Mouse (Mus musculus): Measurements from ENCODE around the gene Spem1. TPM values are rescaled to one million over a fixed set of nuclear protein-coding genes. Genes with fewer than 3 reads are reported as not detected.

The Spem1 gene
- polyA plus RNA-seq, 1 experiment from 2014 or later: 0.37 TPM

DNA sequence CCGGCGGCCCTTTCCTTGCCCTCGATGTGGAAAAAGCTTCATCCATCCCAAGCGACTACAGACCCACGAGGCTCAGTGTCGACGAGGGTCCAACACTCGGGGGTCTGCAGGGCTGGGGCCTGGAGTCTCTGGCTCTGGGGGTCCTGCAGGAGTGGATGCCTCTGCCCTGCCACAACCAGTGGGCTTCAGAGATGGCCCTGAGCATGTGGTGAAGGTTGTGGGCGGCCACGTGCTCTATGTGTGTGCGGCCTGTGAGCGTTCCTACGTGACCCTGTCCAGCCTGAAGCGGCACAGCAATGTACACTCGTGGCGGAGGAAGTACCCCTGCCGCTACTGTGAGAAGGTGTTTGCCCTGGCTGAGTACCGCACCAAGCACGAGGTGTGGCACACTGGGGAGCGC lies 45.5 kb downstream of the Spem1 start:
- H3K4me3 ChIP-seq: no peak overlapping the region
- H3K36me3 ChIP-seq (ENCODE audit: poor library complexity, severe bottlenecking): peaks cover 15% of the 10 kb centered on the region; the same call in 1 of the 2 replicates
- H3K9ac ChIP-seq: no peak overlapping the region; the same call in 1 of the 2 replicates
- ATAC-seq: no peak
- 0 out of 2 replicates have a peak, but pooled peaks cover 2% of the 10 kb centered on the region for H3K27me3 ChIP-seq
- 88% methylated on average over 20 of the region's 20 CpGs for WGBS
- H3K4me2 ChIP-seq: no peak overlapping the region
- H3K27ac ChIP-seq: no peak overlapping the region
- H3K9me3 ChIP-seq (replicated peaks): no peaks in the 10 kb centered on the region
- peaks cover 6% of the 10 kb centered on the region for H3K4me1 ChIP-seq

DNA sequence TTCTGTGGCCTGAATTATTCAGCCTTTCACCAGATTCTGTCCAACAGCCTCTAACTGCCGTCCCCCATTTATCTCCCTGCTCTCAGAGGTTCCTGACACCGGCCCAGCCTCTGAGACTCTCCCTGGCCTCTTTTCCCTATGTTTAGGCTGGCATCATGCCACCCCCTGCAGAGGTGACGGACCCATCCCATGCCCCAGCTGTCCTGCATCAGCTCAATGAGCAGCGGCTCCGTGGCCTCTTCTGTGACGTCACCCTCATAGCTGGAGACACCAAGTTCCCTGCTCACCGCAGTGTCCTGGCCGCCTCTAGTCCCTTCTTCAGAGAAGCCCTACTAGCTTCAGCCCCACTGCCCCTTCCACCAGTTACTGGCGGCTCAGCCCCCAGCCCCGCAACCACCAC lies 46.3 kb downstream of the Spem1 start:
- 76% methylated on average over 10 of the region's 10 CpGs for WGBS
- Histone ChIP-seq H3K9me3 (replicated peaks) (no peaks in the 10 kb centered on the region), H3K4me1 (peaks cover 6% of the 10 kb centered on the region), H3K27ac (no peak overlapping the region), H3K27me3 (0 out of 2 replicates have a peak, but pooled peaks cover 2% of the 10 kb centered on the region), H3K4me2 (no peak overlapping the region), H3K36me3 (ENCODE audit: poor library complexity, severe bottlenecking) (peaks cover 15% of the 10 kb centered on the region; the same call in 1 of the 2 replicates), H3K4me3 (no peak overlapping the region), H3K9ac (no peak overlapping the region)
- no peak for ATAC-seq

DNA sequence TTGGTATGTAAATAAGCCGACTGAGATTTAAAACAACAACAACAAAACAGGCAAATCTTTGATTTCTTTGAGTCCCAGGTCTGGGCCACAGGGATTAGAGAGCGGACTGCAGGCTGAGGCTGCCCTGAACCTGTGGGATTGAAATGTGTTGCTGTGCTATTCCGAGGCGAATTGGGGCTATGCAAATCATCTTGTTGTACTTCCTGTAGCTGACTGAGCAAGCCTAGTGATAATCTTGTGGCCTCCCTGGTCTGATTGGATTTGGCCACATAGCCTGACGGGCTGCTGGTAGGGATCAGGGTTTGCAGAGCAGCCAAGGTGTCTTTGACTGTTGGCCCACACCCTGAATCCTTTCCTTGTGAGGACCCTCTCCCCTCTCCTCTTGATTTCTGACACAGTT lies 47.0 kb downstream of the Spem1 start:
- H3K4me1 ChIP-seq: peaks cover 6% of the 10 kb centered on the region
- H3K4me2 ChIP-seq: no peak overlapping the region
- no peak overlapping the region for H3K4me3 ChIP-seq
- H3K36me3 ChIP-seq (ENCODE audit: poor library complexity, severe bottlenecking): peaks cover 15% of the 10 kb centered on the region; the same call in 1 of the 2 replicates
- WGBS: 56% methylated on average over 5 of the region's 5 CpGs
- ATAC-seq: no peak
- H3K27me3 ChIP-seq: 0 out of 2 replicates have a peak, but pooled peaks cover 2% of the 10 kb centered on the region
- no peak overlapping the region for H3K9ac ChIP-seq
- no peak overlapping the region for H3K27ac ChIP-seq
- no peaks in the 10 kb centered on the region for H3K9me3 ChIP-seq (replicated peaks)

Other genes starting within 250 kb of the Spem1 start
- gene Wrap53, start 241.9 kb downstream of the Spem1 start, polyA plus RNA-seq (2015; fragmentation: Nextera tagmentation; extraction: Ambion mirVana): 32.0 and 35.1 TPM in 2 replicates
- gene Trp53, start 241.8 kb downstream of the Spem1 start, polyA plus RNA-seq (2015; fragmentation: Nextera tagmentation; extraction: Ambion mirVana): 119 and 129 TPM in 2 replicates
- gene Atp1b2, start 216.2 kb downstream of the Spem1 start, polyA plus RNA-seq (2015; fragmentation: Nextera tagmentation; extraction: Ambion mirVana): 12.7 and 14.0 TPM in 2 replicates
- not detected in 2 replicates for gene Shbg, start 204.3 kb downstream of the Spem1 start, polyA plus RNA-seq (2015; fragmentation: Nextera tagmentation; extraction: Ambion mirVana)
- gene Sat2, start 200.2 kb downstream of the Spem1 start, polyA plus RNA-seq (2015; fragmentation: Nextera tagmentation; extraction: Ambion mirVana): 20.6 and 22.7 TPM in 2 replicates
- gene Fxr2, start 189.2 kb downstream of the Spem1 start, polyA plus RNA-seq (2015; fragmentation: Nextera tagmentation; extraction: Ambion mirVana): 38.7 and 42.2 TPM in 2 replicates
- not detected in 2 replicates for gene Sox15, start 166.9 kb downstream of the Spem1 start, polyA plus RNA-seq (2015; fragmentation: Nextera tagmentation; extraction: Ambion mirVana)
- gene Mpdu1, start 159.5 kb downstream of the Spem1 start, polyA plus RNA-seq (2015; fragmentation: Nextera tagmentation; extraction: Ambion mirVana): 89.4 and 95.2 TPM in 2 replicates
- 4.4 and 5.2 TPM in 2 replicates for gene Cd68, start 156.0 kb downstream of the Spem1 start, polyA plus RNA-seq (2015; fragmentation: Nextera tagmentation; extraction: Ambion mirVana)
- 654 and 701 TPM in 2 replicates for gene Eif4a1, start 149.8 kb downstream of the Spem1 start, polyA plus RNA-seq (2015; fragmentation: Nextera tagmentation; extraction: Ambion mirVana)
- 93.7 and 99.6 TPM in 2 replicates for gene Senp3, start 140.1 kb downstream of the Spem1 start, polyA plus RNA-seq (2015; fragmentation: Nextera tagmentation; extraction: Ambion mirVana)
- gene Tnfsf13, start 136.4 kb downstream of the Spem1 start, polyA plus RNA-seq (2015; fragmentation: Nextera tagmentation; extraction: Ambion mirVana): 0.15 and 0.43 TPM in 2 replicates
- gene Tnfsf12, start 126.3 kb downstream of the Spem1 start, polyA plus RNA-seq (2015; fragmentation: Nextera tagmentation; extraction: Ambion mirVana): 1.00 and 1.1 TPM in 2 replicates
- 0.45 and 0.87 TPM in 2 replicates for gene Tnfsfm13, start 126.1 kb downstream of the Spem1 start, polyA plus RNA-seq (2015; fragmentation: Nextera tagmentation; extraction: Ambion mirVana)
- 23.2 and 24.1 TPM in 2 replicates for gene Polr2a, start 63.5 kb downstream of the Spem1 start, polyA plus RNA-seq (2015; fragmentation: Nextera tagmentation; extraction: Ambion mirVana)
- gene Slc35g3, start 60.2 kb downstream of the Spem1 start, polyA plus RNA-seq (2015; fragmentation: Nextera tagmentation; extraction: Ambion mirVana): 0.26 and 0.58 TPM in 2 replicates
- gene Zbtb4, start 56.3 kb downstream of the Spem1 start, polyA plus RNA-seq (2015; fragmentation: Nextera tagmentation; extraction: Ambion mirVana): 1.6 and 1.8 TPM in 2 replicates
- gene Chrnb1, start 26.2 kb downstream of the Spem1 start, polyA plus RNA-seq (2015; fragmentation: Nextera tagmentation; extraction: Ambion mirVana): 1.5 TPM in 2 replicates
- gene Fgf11, start 20.3 kb downstream of the Spem1 start, polyA plus RNA-seq (2015; fragmentation: Nextera tagmentation; extraction: Ambion mirVana): 3.3 and 3.8 TPM in 2 replicates
- gene Tmem102, start 16.6 kb downstream of the Spem1 start, polyA plus RNA-seq (2015; fragmentation: Nextera tagmentation; extraction: Ambion mirVana): 0.39 and 1.00 TPM in 2 replicates
- not detected in 2 replicates for gene Gm39566, start 6.9 kb downstream of the Spem1 start, polyA plus RNA-seq (2015; fragmentation: Nextera tagmentation; extraction: Ambion mirVana)
- gene Spem2, start 3.7 kb downstream of the Spem1 start, polyA plus RNA-seq (2015; fragmentation: Nextera tagmentation; extraction: Ambion mirVana): not detected in 2 replicates
- gene Nlgn2, start 15.6 kb upstream of the Spem1 start, polyA plus RNA-seq (2015; fragmentation: Nextera tagmentation; extraction: Ambion mirVana): 16.6 and 17.0 TPM in 2 replicates
- gene Tmem256, start 16.3 kb upstream of the Spem1 start, polyA plus RNA-seq (2015; fragmentation: Nextera tagmentation; extraction: Ambion mirVana): 340 and 360 TPM in 2 replicates
- 44.1 and 45.4 TPM in 2 replicates for gene Plscr3, start 24.2 kb upstream of the Spem1 start, polyA plus RNA-seq (2015; fragmentation: Nextera tagmentation; extraction: Ambion mirVana)
- gene Tnk1, start 36.5 kb upstream of the Spem1 start, polyA plus RNA-seq (2015; fragmentation: Nextera tagmentation; extraction: Ambion mirVana): 0.09 and 0.20 TPM in 2 replicates
- gene Tmem95, start 55.8 kb upstream of the Spem1 start, polyA plus RNA-seq (2015; fragmentation: Nextera tagmentation; extraction: Ambion mirVana): not detected in 2 replicates
- gene Kctd11, start 59.2 kb upstream of the Spem1 start, polyA plus RNA-seq (2015; fragmentation: Nextera tagmentation; extraction: Ambion mirVana): 1.3 and 1.4 TPM in 2 replicates
- gene Acap1, start 73.4 kb upstream of the Spem1 start, polyA plus RNA-seq (2015; fragmentation: Nextera tagmentation; extraction: Ambion mirVana): 0.28 and 0.34 TPM in 2 replicates
- 19.1 and 20.3 TPM in 2 replicates for gene 2810408A11Rik, start 78.8 kb upstream of the Spem1 start, polyA plus RNA-seq (2015; fragmentation: Nextera tagmentation; extraction: Ambion mirVana)
- 15.5 and 20.2 TPM in 2 replicates for gene Neurl4, start 78.9 kb upstream of the Spem1 start, polyA plus RNA-seq (2015; fragmentation: Nextera tagmentation; extraction: Ambion mirVana)
- gene Gps2, start 91.7 kb upstream of the Spem1 start, polyA plus RNA-seq (2015; fragmentation: Nextera tagmentation; extraction: Ambion mirVana): 90.1 and 93.2 TPM in 2 replicates
- 1,467 and 1,510 TPM in 2 replicates for gene Eif5a, start 99.8 kb upstream of the Spem1 start, polyA plus RNA-seq (2015; fragmentation: Nextera tagmentation; extraction: Ambion mirVana)
- 4.5 and 6.0 TPM in 2 replicates for gene Ybx2, start 113.6 kb upstream of the Spem1 start, polyA plus RNA-seq (2015; fragmentation: Nextera tagmentation; extraction: Ambion mirVana)
- gene Slc2a4, start 126.0 kb upstream of the Spem1 start, polyA plus RNA-seq (2015; fragmentation: Nextera tagmentation; extraction: Ambion mirVana): 9.3 and 12.6 TPM in 2 replicates
- gene Cldn7, start 142.6 kb upstream of the Spem1 start, polyA plus RNA-seq (2015; fragmentation: Nextera tagmentation; extraction: Ambion mirVana): 0.59 and 1.4 TPM in 2 replicates
- 21.1 and 24.3 TPM in 2 replicates for gene Ctdnep1, start 159.0 kb upstream of the Spem1 start, polyA plus RNA-seq (2015; fragmentation: Nextera tagmentation; extraction: Ambion mirVana)
- gene Elp5, start 160.3 kb upstream of the Spem1 start, polyA plus RNA-seq (2015; fragmentation: Nextera tagmentation; extraction: Ambion mirVana): 157 and 164 TPM in 2 replicates
- gene Gabarap, start 169.0 kb upstream of the Spem1 start, polyA plus RNA-seq (2015; fragmentation: Nextera tagmentation; extraction: Ambion mirVana): 598 and 670 TPM in 2 replicates
- 78.5 and 79.9 TPM in 2 replicates for gene Phf23, start 173.6 kb upstream of the Spem1 start, polyA plus RNA-seq (2015; fragmentation: Nextera tagmentation; extraction: Ambion mirVana)
- 31.8 and 35.4 TPM in 2 replicates for gene Dvl2, start 178.4 kb upstream of the Spem1 start, polyA plus RNA-seq (2015; fragmentation: Nextera tagmentation; extraction: Ambion mirVana)
- gene Acadvl, start 193.2 kb upstream of the Spem1 start, polyA plus RNA-seq (2015; fragmentation: Nextera tagmentation; extraction: Ambion mirVana): 48.7 and 51.3 TPM in 2 replicates
- gene Dlg4, start 194.8 kb upstream of the Spem1 start, polyA plus RNA-seq (2015; fragmentation: Nextera tagmentation; extraction: Ambion mirVana): 26.2 and 31.1 TPM in 2 replicates
- gene Asgr1, start 231.9 kb upstream of the Spem1 start, polyA plus RNA-seq (2015; fragmentation: Nextera tagmentation; extraction: Ambion mirVana): 0.37 and 0.59 TPM in 2 replicates